Mouse (Mus musculus): ENCODE data around the gene Aip. TPM values are rescaled to one million over a fixed set of nuclear protein-coding genes. Genes with fewer than 3 reads are reported as not detected.

Aip gene
- total RNA-seq, 1 experiment from 2014 or later, result 20.6 TPM

GRCm38 (mm10) chr19:4095802-4096201 is 29.9 kb downstream of the Aip start:
- no peak for ATAC-seq (replicated peaks; ENCODE audit: low read depth, poor library complexity, severe bottlenecking)

- ATAC-seq (replicated peaks; ENCODE audit: low read depth, poor library complexity, severe bottlenecking), result no peak
Measured at GRCm38 (mm10) chr19:4094774-4095303, 30.8 kb downstream of the Aip start.

- ATAC-seq (replicated peaks; ENCODE audit: low read depth, poor library complexity, severe bottlenecking), result no peak
Measured at GRCm38 (mm10) chr19:4094348-4094747, 31.3 kb downstream of the Aip start.

GRCm38 (mm10) chr19:4093772-4094171 is 31.9 kb downstream of the Aip start:
- no peak for ATAC-seq (replicated peaks; ENCODE audit: low read depth, poor library complexity, severe bottlenecking)

GRCm38 (mm10) chr19:4092750-4093149 is 32.9 kb downstream of the Aip start:
- ATAC-seq (replicated peaks; ENCODE audit: low read depth, poor library complexity, severe bottlenecking), result no peak

- no peak for ATAC-seq (replicated peaks; ENCODE audit: low read depth, poor library complexity, severe bottlenecking)
Measured at GRCm38 (mm10) chr19:4091383-4091782, 34.3 kb downstream of the Aip start.

GRCm38 (mm10) chr19:4090446-4090845 is 35.2 kb downstream of the Aip start:
- ATAC-seq (replicated peaks; ENCODE audit: low read depth, poor library complexity, severe bottlenecking), result no peak

GRCm38 (mm10) chr19:4089128-4089527 is 36.5 kb downstream of the Aip start:
- no peak for ATAC-seq (replicated peaks; ENCODE audit: low read depth, poor library complexity, severe bottlenecking)

GRCm38 (mm10) chr19:4088146-4088545 is 37.5 kb downstream of the Aip start:
- no peak for ATAC-seq (replicated peaks; ENCODE audit: low read depth, poor library complexity, severe bottlenecking)

- ATAC-seq (replicated peaks; ENCODE audit: low read depth, poor library complexity, severe bottlenecking), result no peak
Measured at GRCm38 (mm10) chr19:4087090-4087489, 38.6 kb downstream of the Aip start.

- no peak for ATAC-seq (replicated peaks; ENCODE audit: low read depth, poor library complexity, severe bottlenecking)
Measured at GRCm38 (mm10) chr19:4086156-4086555, 39.5 kb downstream of the Aip start.

GRCm38 (mm10) chr19:4084984-4085383 is 40.7 kb downstream of the Aip start:
- no peak for ATAC-seq (replicated peaks; ENCODE audit: low read depth, poor library complexity, severe bottlenecking)

- ATAC-seq (replicated peaks; ENCODE audit: low read depth, poor library complexity, severe bottlenecking), result no peak
Measured at GRCm38 (mm10) chr19:4083826-4084225, 41.8 kb downstream of the Aip start.

- ATAC-seq (replicated peaks; ENCODE audit: low read depth, poor library complexity, severe bottlenecking), result no peak
Measured at GRCm38 (mm10) chr19:4083316-4083715, 42.3 kb downstream of the Aip start.

- no peak for ATAC-seq (replicated peaks; ENCODE audit: low read depth, poor library complexity, severe bottlenecking)
Measured at GRCm38 (mm10) chr19:4082219-4082965, 43.3 kb downstream of the Aip start.

- no peak for ATAC-seq (replicated peaks; ENCODE audit: low read depth, poor library complexity, severe bottlenecking)
Measured at GRCm38 (mm10) chr19:4081394-4081793, 44.3 kb downstream of the Aip start, which contains the start of gene Cabp2. Gene Cabp2 (plus strand): TSS chr19:4081578.

GRCm38 (mm10) chr19:4080511-4081009 is 45.1 kb downstream of the Aip start:
- no peak; the same call in 1 of the 2 replicates for ATAC-seq (replicated peaks; ENCODE audit: low read depth, poor library complexity, severe bottlenecking)

GRCm38 (mm10) chr19:4079594-4079993 is 46.1 kb downstream of the Aip start:
- no peak for ATAC-seq (replicated peaks; ENCODE audit: low read depth, poor library complexity, severe bottlenecking)

GRCm38 (mm10) chr19:4075531-4075930 is 50.1 kb downstream of the Aip start:
- no peak for ATAC-seq (replicated peaks; ENCODE audit: low read depth, poor library complexity, severe bottlenecking)

- no peak for ATAC-seq (replicated peaks; ENCODE audit: low read depth, poor library complexity, severe bottlenecking)
Measured at GRCm38 (mm10) chr19:4072706-4073424, 52.8 kb downstream of the Aip start.

- no peak for ATAC-seq (replicated peaks; ENCODE audit: low read depth, poor library complexity, severe bottlenecking)
Measured at GRCm38 (mm10) chr19:4071406-4071805, 54.3 kb downstream of the Aip start.
